Mouse (Mus musculus): ENCODE data around the gene Col5a1.

GRCm38 (mm10) chr2:27975786-27976185 is 89.6 kb downstream of the Col5a1 start:
- no peak for TF ChIP-seq JUND (IDR thresholded peaks at IDR 0.05; ENCODE audit: low read depth, low read length)
- TF ChIP-seq ETS1 (IDR thresholded peaks at IDR 0.05; ENCODE audit: low read depth, low read length) = peak; percentile 34; the same call in 1 of the 2 replicates
- no peak for TF ChIP-seq CTCF (IDR thresholded peaks at IDR 0.05 in 2 of 3, conservative IDR thresholded peaks at IDR 0.05 in 1 of 3; ENCODE audit: control insufficient read depth in 1 of 3, insufficient read depth in 1 of 3, low read depth in 2 of 3, low read length in 3 of 3, poor library complexity in 1 of 3, severe bottlenecking in 1 of 3)
- no peak for TF ChIP-seq ELF1 (IDR thresholded peaks at IDR 0.05; ENCODE audit: low read depth, low read length)
- 0 out of 2 replicates have a peak, but pooled peaks have one; percentile 6 for TF ChIP-seq TCF12 (IDR thresholded peaks at IDR 0.05; ENCODE audit: low read depth, low read length)
- no peak for TF ChIP-seq RAD21 (IDR thresholded peaks at IDR 0.05; ENCODE audit: low read depth, low read length)
- TF ChIP-seq MYC (IDR thresholded peaks at IDR 0.05; ENCODE audit: low read depth, low read length) = 0 out of 2 replicates have a peak, but pooled peaks have one; percentile 22
- no peak for TF ChIP-seq UBTF (IDR thresholded peaks at IDR 0.05; ENCODE audit: borderline replicate concordance, insufficient read depth, low read depth, low read length)
- no peak for TF ChIP-seq ZC3H11A (IDR thresholded peaks at IDR 0.05; ENCODE audit: low read depth, low read length)
- no peak for TF ChIP-seq ZNF384 (IDR thresholded peaks at IDR 0.05; ENCODE audit: low read depth, low read length)
- no peak for TF ChIP-seq NELFE (IDR thresholded peaks at IDR 0.05; ENCODE audit: low read depth, low read length)
- no peak for TF ChIP-seq TAL1 (IDR thresholded peaks at IDR 0.05; ENCODE audit: low read length)
- TF ChIP-seq CHD1 (IDR thresholded peaks at IDR 0.05; ENCODE audit: low read depth, low read length) = no peak
